Mouse (Mus musculus): Measurements from ENCODE around the gene Cyba. TPM values are rescaled to one million over a fixed set of nuclear protein-coding genes. Genes with fewer than 3 reads are reported as not detected.

The Cyba gene
- 100 to 1,000 TPM; 801 to 968 TPM for polyA plus RNA-seq (2017; shearing (Covaris generic))

DNA sequence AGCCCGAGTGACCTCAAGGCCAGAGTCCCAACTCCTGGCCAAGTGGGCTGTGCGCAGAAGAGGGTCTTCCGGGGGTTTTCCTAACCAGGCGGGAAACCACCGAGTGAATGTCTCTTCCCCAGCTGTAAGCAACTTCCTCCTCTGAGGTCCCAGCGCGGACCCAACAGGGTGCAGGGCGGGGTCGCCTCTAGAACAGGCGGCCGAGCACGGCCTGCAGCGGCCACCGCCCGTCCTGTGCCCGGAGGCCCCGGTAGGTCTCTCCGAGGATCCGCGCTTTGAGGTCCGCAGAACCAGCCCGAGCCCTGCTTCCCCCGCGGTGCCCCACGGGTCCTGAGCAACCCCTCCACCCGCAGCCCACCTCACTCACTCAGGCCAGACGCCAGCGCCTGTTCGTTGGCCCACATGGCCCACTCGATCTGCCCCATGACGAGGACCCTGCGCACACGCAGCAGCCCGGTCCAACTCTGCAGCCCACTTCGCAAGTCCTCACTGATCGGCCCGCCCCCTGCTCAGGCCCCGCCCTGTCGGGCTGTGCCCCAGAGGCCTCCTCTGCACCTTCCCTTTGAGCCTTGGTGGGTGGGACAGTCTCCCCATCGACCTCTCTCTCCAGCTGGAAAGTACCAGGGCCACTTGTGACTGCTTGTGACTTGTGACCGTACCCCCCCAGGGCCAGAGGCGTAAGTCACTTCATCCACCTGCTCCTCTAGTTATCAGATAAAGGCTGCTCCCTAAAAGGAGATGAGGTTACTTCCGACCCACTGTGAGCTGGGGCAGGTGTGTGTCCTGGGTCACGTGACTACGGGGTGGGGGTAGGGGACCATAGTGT is at the start of gene Cyba:
Gene Cyba, minus strand, starts transcription at position 488 of the 826 bp plus-strand sequence.
- ATAC-seq, result peak; percentile 72

DNA sequence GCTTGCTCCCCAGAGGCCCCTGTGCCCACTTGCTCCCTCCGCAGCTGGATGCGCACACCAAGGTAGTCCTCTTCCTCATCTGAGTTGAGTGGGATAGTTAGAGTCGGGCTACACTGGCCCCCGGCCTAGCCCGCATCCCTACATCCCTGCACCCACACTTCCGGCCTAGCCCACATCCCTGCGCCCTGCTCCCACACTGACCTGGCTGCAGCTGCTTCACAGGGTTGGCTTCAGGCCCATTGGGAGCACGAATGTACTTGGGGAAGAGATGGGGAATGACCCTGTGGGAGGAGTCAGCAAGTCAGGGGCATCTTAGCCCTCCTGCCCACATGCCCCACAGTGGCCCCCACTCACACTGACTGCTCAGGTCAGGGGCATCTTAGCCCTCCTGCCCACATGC is 49.7 kb upstream of the Cyba start:
- no peak for ATAC-seq

DNA sequence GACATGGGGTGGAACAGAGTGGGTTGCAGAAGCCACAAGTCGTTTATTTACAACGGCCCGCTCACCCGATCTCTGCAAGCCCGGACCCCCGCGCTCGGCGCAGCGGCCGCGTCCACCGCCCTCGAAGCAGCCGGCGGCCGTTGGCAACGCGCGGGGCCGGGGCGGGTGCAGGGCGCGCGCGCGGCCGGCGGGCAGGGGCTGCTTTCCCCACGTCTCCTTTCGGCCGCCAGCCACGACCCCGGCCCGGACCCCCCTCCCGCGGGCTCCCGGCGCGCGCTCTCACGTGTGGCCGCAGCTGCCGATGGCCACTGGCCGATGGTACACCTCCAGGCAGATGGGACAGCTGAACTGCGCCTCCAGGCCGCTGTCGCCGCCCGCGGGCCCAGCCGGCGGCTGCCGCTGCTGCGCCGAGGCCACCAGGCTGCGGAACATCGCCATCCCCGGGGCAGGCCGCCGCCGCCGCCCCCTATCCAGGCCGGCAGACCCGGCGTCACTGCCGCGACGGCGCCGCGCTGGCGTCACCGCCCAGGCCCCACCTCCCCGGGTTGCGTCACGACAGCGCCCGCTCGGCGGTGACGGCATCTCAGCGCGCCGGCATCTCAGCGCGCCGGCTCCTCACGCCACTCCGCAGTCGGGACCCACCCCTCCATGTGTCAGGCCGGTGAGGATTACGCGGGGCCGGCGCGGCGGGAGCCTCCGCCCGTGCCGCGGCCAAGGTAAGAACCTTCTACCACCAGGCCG is 43.0 kb upstream of the Cyba start, which contains the start of the genes Rnf166 and Ctu2:
Gene Rnf166, minus strand, starts transcription at position 485 of the 741 bp plus-strand sequence.
Gene Ctu2, plus strand, starts transcription at position 564 of the 741 bp plus-strand sequence.
- ATAC-seq, result peak; percentile 83

DNA sequence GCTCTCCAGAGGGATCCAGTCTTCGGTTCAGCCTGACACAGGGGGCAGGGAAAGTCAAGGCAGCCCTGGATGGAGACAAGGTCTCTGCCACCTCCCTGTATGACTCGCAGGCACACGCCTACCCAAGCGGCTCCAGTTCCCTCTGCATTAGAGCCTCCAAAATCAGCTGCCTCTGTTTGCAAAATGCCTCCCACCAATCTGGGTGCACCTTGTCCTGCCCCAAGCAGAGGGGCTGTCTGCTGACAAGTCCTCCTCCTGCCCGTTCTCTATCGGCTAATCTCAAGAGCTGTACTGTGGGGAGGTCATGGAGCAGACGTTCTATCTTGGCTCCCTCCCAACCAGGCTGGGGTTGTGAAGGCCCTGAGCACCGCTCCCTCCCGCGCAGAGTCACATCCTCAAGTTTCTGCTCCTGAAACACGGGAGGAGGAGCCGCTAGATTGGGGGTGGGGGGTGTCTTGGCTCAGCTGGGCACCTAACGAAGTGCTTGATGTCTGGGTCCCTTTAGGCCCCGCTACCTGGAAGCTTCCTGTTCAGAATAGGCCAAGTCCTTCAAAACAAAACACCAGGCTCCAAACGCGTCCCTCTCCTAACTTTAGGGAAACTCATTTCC is 42.3 kb upstream of the Cyba start:
- peak; percentile 12 for ATAC-seq

DNA sequence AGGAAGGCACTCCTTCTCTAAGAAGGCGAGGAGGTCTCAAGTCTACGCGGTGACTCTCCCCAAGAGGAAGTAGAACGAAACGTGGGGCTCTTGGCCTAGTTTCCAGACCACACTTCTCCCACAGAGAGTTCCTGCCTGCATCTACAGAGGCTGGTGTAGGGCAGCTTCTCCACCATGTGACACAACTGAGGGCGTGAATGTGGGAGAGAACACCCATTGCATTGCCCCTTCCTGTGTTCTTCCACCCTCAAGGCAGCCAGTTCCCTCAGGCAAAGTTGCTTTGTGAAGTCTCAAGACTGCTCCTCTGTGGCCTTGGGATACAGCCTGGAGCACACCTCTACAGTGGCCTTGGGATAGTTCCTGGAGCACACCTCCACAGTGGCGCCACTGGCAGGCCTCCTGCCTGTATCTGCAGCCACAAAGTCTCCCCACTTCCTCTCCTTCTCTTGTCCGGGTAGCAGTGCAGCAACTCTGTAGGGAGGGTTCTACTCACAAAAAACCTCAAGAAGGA is 41.2 kb upstream of the Cyba start:
- peak; percentile 32 for ATAC-seq

DNA sequence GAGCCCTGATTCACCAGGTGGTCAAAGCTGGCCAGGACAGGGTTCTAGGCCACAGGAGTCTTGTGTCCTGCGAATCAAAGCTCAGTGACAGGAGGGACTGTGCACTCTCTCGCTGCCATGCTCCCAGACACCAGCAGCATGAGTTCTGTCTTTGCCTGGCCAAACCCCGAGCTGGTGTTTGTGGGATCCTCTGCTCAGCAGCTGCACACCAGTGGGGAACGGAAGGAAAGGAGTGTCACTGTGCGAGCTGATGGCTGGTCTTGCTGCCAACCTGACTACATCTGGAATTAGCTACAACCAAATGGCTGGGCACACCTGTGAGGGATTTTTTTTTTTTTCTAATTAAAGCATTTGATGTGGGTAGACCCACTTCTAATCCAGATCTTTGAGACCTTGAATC is 38.0 kb upstream of the Cyba start:
- ATAC-seq, result no peak

DNA sequence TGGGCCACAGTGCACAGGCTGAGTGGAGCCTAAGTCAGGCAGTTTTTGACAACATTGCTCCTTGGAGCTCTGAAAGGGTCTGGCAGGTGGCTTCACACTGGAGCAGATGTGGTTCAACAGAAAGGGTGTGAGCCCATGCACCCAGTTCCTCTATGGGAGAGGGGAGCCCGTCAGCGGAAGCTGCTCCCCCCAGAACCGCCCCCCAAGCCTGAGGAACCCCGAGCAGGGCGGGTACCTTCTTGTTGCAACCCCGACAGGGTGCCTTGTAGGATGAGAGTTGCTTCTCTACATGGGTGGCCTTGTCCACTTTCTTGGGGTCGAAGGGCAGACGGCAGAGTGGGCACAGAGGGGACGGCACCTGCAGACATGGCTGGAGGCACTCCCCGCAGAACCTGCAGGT is 37.2 kb upstream of the Cyba start:
- ATAC-seq, result no peak

DNA sequence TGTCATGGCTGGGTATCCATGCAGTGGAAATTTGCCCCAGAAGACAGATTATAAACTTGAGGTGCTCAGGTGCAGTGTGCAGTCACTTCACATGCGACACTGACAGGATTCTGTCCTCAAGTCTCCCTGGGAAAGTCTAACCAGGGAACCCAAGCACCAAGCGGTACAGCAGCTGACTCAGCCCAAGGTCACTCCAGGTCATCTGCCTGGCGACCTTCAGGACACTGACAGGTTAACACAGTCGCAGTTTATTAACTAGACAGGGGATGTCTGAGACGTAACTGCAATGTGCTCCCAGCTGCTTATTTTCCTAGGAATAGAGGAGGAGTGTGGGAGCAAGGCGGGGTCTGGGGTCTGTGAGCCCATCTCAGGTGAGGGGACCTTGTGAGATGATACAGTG is 36.7 kb upstream of the Cyba start:
- ATAC-seq, result no peak

DNA sequence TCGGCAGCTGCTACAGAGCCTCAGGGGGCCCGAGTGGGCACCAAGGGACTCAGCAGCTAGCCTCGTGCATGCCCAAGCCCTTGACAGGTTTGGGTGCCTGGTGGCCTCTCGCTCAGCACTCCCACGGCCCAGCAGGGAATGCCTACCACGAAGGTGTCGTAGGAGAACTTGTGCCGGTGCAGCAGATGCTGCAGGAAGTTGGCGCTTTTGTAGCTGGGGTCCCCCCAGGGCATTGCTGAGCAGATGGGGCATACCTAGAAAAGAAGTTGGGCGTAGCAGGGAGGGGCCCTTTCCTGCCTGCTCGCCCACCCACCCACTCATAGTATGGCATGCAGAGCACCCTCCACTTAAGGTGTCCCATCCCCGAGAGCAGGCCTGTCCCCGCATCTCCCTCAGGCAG is 35.1 kb upstream of the Cyba start:
- ATAC-seq, result no peak

DNA sequence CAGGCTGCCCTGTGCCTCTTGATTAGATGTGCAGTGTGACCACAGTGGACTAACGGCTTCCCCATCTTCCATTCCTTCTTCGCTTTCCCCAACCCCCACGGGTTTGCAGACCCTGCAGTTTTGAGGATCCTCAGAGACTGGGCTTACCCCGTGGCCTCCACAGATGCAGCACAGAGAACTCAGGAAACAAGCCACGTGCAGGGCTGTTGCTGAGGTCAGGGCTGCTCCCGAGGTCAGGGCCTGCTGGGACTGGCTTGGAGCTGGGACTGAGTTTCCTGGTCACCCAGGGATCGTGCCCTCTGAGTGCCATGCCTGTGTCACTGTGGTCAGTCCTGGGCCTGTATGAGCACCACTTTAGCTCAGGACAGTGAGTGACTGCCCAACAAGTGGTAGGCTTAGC is 32.3 kb upstream of the Cyba start:
- ATAC-seq, result no peak

DNA sequence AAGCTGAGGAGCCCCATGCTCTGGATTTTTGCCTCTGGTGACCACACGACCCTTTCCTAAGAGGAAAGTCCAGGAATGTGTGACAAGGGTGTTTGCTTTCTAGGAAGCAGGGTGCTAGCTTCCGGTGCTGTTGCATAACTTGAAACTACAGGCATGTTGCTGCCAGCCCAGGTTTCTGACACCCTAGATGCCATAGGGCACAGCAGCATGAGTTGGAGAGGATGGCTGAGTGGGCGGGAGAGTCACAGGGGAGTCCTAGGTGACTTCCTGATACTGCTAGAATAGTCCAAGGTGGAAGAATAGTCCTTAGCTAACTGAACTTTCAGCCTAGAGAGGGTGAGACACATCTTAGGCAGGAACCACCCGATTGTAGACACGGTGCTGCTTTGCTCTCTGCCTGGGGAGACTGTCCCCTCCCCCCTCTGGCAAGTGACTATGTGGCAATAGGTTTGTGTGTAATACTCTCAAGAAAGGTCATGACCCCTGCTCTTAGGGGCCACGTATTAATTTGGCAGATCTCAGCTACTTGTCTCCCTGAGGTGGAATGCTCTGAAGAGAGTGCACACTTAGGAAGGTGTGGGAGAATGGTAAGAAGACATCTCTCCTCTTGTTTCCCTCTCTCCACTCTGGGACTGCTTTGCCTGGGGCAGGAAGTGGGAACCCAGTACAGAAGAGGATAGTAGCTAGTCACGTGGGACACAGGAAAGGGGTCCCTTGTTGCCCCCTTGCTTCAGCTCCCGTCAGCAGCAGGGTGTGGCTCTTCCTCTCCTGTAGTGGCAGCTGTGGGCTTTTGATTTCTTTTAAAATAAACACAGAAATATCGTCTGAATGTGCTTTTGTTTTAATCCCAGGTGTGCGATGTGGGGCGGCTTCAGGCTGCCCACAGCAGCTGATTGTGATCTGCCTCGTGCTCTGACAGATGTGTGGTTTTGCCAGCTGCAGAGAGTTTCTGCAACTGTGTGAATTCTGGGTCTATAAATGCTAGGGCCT is 31.2 kb upstream of the Cyba start:
- ATAC-seq, result peak; percentile 27

DNA sequence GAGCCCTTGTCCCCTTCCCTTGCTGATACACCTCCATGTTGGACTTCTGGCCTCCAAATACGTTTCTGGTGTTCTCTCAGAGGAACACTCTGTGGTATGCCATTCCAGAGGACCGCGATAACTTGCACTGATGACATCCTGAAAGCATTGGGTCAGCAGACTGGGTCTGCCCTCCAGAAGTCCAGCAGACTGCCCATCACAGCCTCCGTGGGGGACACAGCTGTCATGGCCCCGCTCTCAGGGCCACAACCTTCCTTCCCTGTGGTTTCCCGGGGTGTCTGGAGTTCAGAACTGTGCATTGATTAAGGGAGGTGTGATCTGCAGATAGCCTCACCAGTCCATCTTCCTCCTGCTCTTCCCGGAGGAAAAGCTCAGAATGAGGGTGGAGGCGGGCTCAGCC is 29.8 kb upstream of the Cyba start:
- ATAC-seq, result no peak

DNA sequence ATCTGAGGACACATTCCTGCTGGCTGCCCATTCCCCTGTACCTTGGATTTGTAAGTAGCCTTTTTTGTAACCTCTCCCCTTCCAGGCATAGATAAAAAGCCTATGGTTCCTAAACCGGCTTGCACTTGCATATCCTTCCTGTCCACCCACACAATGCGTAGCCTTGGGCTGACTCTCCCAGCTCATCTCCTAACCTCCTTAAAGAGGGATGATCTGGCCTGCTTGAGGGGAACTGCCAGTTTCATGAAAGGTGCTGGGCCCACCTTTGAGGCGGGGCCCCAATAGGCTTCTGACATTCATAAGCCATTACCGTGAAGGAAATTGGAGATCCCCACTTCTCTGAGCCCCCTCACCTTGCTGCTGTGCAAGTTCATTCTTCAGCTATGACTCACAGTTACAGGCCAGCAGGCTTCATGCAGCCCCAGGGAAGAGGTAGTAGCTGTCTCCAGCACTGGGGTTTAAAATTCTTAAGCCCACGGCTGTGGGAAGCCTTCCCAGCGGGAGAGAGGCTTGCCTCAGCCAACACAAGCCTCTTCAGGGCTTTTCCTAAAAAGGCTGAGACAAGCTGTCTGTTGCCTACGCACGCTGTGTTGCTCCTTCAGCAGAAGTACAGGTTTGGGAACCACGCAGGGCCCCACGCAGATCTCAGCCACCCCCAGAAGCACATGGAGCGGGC is 28.9 kb upstream of the Cyba start:
- ATAC-seq, result no peak

DNA sequence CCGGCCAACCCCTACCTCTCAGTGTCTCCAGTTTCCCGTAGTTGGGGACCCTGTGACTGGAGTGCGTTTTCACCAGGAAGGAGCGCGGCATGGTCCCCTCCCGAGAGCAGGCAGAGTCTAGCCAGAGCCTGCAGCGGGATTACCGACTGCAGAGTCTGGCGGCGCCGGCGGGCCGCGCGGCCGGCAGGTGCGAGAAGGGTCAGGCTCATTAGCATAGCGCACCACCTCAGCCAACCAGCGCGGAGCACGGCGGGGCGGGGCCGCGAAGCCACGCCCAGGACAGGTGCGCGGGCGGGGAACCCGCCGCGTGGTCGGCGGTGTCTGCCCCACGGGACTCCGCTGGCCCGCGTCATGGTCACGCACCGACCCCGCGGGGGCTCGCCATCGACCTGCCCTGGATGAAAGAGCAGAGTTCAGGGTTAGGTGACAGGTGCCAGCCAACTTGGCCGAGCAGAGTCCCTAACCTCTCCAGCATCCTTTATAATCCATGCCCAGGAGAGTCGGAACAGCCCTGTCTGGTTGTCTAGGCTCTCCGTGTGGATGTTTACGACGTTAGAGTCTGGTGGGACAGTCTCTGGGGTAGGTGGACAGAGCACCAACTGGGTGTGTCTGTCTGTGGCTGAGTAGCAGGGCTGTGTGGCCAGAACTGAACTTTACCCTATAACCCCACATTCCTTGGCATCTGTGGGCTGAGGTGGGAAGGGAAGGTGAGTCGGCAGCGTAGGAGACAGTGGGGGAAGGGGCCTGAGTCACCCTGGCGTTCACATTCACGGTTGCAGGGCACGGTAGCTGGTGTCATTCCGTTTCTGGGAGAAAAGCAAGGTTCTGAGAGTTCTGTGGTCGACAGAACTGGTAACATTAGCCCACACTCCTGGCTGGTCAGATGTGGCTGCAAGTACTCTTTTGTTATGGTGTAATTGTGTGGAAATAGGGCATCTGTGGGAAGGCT is 28.1 kb upstream of the Cyba start, which contains the start of gene Snai3:
Gene Snai3, minus strand, starts transcription at position 210 of the 949 bp plus-strand sequence.
- ATAC-seq, result peak; percentile 48

DNA sequence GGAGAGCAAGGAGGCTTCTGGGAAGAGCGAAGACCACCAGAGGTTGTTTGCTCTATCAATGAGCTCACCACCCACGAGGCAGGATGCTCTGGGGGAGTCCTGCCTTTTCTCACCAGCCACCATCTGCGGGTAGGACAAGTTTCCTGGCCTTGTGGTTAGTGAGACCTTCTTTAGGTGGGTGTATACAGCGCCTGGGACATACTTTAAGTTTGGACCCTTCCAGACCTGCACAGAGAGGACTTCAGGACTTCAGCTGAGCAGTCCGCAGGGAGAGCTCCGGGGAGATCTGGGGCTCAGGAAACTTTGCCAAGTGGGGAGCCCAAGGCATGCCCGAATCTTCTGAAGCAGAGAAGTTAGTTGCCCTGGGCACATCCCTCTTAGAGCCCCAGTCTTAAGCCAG is 27.3 kb upstream of the Cyba start:
- ATAC-seq, result peak; percentile 53

DNA sequence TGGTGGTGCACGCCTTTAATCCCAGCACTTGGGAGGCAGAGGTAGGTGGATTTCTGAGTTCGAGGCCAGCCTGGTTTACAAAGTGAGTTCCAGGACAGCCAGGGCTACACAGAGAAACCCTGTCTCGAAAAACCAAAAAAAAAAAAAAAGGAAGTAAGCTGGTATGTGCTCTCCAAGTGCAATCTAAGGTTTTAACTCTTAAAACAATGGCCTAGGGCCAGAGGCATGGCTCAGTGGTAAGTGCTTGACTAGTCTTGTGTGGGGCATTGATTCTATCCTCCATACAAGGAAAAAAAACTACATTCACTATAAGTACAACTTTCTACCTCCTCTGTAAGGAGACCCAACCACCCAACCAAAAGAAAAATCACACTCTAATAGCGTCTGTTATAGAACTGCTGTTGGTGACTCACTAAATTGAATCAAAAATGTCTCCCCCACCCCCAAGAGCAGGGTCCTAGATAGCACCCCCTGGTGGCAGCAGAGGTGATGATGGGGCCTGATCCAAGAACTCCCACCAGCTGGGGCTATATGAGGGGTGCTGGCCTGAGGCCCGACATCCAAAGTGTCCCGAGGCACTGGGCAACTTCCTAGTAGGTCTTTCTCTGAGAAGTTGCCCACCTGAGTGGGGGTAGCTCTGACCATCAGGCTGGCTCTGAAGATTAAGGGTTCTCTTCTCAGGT is 26.6 kb upstream of the Cyba start:
- no peak for ATAC-seq

DNA sequence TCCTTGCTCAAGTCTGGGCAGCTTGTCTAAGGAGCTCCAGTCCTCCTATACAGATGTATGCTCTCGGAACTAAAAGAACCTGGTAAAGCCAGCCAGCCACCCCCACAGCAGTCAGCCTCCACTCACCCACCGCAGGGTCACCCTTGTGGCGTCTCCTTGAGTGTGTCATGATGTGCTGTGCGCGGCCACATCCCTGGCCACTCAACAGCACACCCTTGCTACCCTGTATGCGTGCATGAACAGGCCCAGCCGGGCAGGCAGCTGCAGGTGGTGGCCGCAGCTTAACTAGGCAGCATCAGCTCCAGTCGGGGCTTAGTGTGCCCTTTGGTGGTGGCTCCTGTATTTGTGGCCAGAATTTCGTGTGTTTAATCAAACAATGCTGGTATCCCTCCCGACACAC is 24.4 kb upstream of the Cyba start:
- no peak for ATAC-seq

DNA sequence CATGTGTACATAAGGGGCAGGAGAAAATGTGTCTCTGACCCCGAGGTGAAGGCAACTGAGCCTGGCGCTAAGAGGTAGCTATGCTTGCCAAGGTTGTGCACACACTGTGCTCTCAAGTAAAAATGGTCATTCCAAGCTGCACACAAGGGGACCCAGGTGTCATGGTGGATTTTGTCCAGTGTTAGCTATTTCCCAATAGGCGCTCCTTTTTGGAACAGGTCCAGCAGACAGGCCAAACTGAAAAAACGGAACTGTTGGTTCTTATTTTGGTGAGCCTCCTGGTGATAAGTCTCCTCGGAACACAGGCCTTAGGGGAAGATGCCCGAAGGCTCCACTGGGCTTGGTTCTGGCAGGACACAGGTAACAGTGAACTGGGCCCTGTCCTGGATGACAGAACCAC is 21.7 kb upstream of the Cyba start:
- ATAC-seq, result no peak

DNA sequence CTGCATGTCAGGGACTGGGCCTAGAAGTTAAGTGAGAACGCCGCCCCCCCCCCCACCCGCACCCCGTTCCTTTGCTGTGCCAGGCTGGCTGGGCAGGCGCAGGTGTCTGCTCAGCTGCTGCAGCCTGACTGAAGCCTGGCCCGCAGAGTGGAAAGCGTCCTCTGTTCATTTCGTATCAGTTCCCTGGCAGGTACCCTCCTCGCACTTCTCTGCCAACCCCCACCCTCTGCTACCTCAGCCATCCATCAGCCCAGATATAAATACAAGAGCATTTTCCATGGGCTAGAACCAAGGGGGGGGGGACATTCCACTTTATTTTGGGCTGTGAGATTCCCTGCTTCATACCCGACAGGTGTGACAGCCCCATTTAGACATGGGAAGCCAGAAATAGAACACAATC is 19.4 kb upstream of the Cyba start:
- ATAC-seq, result no peak
